Mouse (Mus musculus) layer of hippocampus, adult 8-10 months (tissue): ENCODE results near the gene Mn1. TPM values are rescaled to one million over a fixed set of nuclear protein-coding genes. Genes with fewer than 3 reads are reported as not detected.

Experiments used
- DNase-seq, 2 experiments: peaks; one replicate each; pipeline ENCODE4 v3.0.0; 2022; ENCODE audit warnings: low spot score in 2 of 2
- total RNA-seq, 4 experiments: library from RNA; stranded (reverse); gene quantifications; 2 replicates each; pipeline ENCODE4 v1.2.4; 2022

Mn1 gene
- total RNA-seq, 4 experiments from 2014 or later = 30.0 to 35.0 (median 32.2) TPM

GRCm38 (mm10) chr5:111431007-111431730, 14.0 kb downstream of the Mn1 start:
- no peak for DNase-seq

DNA sequence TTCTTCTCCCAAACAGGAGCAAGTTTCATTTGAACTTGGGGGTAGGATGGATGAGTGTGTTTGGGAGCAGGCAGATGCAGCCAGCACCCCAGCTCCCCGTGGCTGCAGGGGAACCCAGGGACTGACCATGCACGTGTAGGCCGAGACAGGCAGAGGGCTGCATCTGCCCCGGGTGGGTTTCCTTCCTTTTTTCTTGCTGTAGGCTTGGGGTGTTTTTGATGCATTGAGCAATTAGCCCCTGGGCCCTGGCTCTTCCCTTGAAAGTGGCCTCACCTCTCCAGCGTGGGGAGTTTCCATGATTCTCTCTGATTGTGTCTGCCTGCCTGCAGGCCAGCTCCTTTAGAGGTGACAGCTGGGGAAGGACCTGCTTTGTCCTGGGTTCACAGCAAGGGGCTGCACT, 15.7 kb downstream of the Mn1 start:
- DNase-seq = no peak

DNA sequence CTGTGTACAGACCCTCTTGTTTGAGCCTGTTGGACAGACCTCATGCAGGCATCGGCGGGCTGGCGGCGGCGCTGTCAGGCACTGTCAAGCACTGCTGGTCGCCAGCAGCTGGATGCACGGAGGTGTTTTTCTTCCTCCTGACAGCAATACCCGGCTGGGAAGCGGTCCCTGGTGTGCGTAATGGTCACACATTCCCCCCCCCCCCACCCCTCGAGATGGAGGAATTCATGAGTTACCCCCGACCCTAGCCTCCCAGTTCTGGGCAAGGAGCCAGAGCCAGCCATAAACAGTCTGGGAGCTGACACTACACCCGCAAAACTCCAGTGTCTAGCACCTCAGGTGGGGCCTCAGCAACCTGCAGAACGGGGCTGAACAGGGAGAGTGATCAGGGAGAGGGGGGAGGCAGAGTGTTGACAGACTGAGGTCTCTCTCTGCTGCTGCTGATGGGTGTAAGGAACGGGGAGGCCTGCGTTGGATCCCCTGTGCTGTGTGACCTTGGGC, 17.2 kb downstream of the Mn1 start:
- no peak for DNase-seq

DNA sequence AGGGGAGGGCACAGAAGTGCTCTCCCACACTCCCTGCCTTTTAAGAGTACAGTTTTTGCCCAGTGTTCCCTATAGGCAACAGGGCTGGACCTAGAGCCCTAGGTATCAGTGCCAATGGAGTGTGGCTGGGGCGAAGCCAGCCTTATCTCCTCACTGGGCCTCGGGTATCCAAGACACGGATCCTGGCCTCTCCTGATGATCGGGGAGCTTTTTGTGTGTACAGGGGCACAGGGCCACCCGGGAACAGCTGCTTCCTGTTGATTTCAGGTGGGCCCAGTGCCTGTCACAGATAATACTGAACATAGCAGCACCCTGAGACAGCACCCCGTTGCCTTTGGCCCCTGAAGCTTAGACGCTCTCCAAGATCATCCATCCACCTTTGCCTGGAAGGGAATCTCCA, 19.1 kb downstream of the Mn1 start:
- no peak for DNase-seq

- no peak for DNase-seq
Measured at GRCm38 (mm10) chr5:111437205-111437604, 20.0 kb downstream of the Mn1 start.

DNA sequence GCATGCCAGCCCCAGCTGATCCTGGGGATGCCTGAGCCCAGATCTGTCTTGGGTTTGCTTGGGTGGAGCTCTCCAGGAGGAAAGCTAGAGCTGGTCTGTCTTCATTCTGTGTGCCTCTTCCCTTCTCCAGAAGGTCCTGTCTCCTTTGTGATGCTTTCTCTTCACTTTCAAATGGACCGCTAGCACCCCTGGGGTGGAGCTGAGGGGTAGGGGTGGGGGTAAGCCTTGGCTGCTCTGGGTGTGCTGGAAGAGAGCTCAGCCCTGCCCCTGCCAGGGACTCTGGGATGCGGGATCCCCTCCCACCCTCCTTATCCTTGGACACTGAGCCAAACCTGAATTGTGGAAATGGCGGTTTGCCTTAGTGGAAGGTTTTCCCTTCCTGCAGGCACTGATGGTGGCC, 21.2 kb downstream of the Mn1 start:
- DNase-seq = no peak

- DNase-seq = no peak
Measured at GRCm38 (mm10) chr5:111438821-111439220, 21.7 kb downstream of the Mn1 start.

DNA sequence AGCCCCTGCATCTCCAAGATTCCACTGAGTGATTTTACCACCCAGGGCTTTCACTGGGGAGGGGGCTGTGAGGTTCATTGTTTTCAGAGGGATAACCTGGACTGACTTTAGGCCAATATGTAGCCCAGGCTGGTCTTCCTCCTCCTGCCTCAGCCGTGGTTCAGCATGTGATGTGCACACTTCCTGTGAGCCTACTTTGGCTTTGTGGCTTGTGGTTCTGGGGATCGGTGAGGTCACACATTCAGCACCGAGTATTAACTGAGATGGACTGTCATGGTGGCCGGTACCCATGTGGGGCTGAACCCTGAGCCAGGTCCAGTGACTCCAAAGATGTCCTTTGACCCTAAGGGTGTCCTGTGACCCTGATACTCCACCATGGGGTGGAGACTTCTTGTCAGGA, 23.1 kb downstream of the Mn1 start:
- DNase-seq = no peak

GRCm38 (mm10) chr5:111442151-111442871, 25.1 kb downstream of the Mn1 start:
- DNase-seq = no peak

DNA sequence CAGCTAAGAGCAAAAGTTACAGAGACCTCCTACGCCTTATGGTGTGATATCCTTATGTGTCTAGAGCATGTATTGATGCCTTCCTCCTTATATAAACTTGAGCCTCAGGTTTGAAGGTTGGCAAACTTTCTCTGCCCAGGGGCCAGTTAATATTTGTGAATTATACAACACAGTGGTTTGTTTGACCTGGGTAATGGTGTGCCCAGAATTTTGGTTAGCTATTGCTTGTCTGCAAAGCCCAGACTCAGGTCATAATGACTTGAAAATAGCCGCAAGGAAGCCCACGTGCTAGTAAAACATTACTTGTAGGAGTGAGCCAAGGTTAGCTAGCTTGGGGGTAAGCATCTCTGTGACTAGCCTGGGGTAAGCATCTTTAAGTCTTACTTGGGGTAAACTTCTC, 26.5 kb downstream of the Mn1 start:
- no peak for DNase-seq

DNA sequence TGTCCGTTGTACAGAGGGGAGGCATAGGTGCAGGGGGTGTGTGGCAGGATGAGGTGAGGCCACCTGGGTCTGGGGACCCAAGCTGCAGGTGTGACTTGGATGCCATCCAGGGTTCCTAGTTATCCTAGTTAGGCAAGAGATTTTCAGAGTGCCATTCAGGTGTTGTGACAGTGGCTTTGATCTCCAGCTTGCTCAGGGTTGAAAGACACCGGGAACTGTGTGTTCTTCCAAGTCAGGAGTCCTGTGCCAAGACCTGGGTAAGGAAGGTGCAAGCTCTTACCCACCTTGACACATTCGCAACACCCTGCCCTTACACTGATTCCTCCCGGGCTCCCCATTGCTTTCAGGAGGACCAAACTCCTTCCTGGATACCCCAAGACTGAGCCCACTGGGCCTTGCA, 27.2 kb downstream of the Mn1 start:
- DNase-seq = no peak

DNA sequence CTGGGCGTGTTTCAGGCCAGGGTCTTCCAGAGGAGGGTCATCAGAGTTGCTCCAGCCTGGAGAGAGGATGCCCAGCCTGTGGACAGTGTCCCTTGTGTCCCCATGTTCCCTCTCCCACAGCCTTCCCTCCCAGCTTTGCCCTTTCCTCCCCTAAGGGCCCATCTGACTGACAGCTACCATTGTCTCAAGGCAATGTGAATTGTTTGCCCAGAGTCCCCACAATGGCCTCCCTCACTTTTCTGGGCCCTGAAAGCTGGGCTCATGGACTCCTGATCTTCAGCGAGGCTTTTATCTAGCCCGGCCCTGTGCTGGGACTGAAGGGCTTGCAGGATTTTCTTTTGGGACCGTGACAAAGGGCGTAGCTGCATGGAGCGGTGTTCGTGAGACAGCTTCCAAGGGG, 29.5 kb downstream of the Mn1 start:
- no peak for DNase-seq

GRCm38 (mm10) chr5:111449700-111450099, 32.5 kb downstream of the Mn1 start:
- DNase-seq = peak; percentile 40 to 50

DNA sequence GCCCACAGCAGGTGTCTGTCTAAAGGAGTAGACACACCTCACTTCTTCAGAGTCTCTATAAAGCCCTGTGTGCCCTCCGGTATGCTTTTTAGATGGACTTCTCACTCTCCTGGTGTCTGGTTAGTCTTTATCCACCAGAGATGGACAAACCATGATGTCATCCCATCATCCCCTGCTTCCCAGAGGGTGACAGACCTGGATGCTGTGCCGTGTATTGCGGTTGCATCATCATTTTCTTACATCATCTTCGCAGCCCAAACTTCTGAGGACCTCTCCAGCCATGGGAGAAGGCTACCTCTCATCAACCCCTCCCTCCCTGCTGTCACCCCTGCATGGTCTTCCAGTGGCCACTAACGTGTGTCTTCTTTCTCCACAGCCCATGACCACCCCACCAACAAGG, 37.1 kb downstream of the Mn1 start:
- no peak for DNase-seq

DNA sequence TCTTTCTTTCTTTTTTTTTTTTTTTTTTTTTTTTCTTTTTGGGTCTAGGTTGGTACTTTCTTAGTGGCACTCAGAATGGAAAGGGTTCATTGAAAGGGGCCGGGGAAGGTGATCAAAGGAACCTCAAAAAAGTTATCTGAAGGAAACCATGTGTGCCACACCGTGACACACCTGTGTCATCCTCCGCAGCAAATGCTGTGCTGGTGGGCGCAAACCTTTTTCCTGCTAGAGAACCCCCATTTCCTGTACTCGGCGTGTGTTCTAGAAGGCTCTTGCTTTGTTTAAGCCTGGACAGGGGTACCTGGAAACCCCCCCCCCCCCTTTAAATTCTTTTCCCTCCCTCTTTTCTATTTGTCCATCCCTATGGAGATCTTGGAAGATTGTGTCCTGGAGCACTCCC, 37.7 kb downstream of the Mn1 start:
- no peak for DNase-seq

GRCm38 (mm10) chr5:111458675-111459074, 41.5 kb downstream of the Mn1 start:
- no peak for DNase-seq

- DNase-seq = no peak
Measured at GRCm38 (mm10) chr5:111465811-111466299, 48.7 kb downstream of the Mn1 start.

DNA sequence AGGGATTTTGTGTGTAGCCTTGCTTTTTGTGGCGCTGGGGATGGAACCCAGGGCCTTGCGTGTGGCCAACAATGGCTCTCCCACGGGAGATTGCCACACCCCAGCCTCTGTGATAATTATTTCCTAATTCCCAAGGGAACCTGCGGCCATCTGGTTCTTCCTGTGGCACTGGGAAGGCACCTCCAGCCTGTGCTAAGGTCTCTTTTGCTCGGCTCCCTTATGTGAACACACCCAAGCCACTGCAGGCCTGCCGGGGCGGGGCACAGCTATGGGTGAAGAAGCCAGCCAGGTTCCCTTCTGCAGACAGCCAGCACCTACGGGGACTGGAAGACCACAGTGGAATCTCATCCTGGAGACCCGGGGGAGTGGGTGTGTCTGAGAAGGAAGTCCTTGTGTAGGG, 49.3 kb downstream of the Mn1 start:
- DNase-seq = no peak

GRCm38 (mm10) chr5:111467699-111468098, 50.5 kb downstream of the Mn1 start:
- DNase-seq = no peak

- DNase-seq = no peak
Measured at GRCm38 (mm10) chr5:111469195-111469882, 52.2 kb downstream of the Mn1 start.

DNA sequence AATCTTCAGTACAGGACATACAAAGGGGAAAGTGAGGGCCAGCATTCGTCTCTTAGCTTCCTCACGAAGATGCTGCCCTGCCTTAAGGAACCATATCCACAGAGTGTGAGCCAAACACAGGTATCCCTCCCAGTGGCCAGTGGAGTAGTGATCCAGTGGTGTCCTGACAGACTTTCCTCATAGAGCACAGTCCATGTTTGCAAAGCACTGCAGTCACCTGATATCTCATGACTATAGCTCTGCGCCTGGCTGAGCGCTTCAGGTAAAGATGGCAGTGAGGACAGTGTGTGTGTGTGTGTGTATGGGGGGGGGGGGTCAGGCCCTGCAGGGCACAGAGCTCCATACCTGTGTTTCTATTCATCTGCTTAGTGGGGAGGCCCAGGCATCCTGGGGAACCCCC, 53.7 kb downstream of the Mn1 start:
- no peak for DNase-seq

DNA sequence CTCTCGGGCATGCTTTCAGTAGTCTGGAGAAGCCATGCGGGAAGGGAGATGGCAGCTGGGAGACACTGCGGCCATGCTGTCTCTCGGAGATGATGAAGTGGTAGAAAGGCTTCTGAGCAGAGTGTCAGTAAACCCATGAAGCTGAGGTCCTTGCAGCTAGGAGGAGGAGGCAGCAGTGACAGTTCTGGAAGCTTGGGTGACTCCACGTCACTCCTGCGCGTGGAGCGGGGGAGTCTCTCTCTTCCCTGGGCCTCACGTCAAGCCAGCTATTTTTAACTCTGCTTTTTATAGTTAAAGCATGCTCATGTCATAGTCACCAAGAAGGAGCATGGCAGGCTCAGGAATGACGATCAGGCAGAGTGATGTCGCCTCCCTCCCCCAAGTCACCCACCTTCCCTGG, 56.3 kb downstream of the Mn1 start:
- DNase-seq = peak; percentile 41 to 73
